Mouse (Mus musculus) hindbrain, embryonic 10.5 days (tissue): ENCODE measurements around the gene Ppp1cb. TPM values are rescaled to one million over a fixed set of nuclear protein-coding genes. Genes with fewer than 3 reads are reported as not detected.

Experiments used
- DNase-seq: peaks from one replicate; pipeline ENCODE4 v3.0.0-alpha.2; 2017; ENCODE audit warnings: low spot score
- H3K27ac ChIP-seq: fragments of 300-500 bp; sonication (generic); 2 replicates; pipeline ENCODE4 v1.5.1; 2016; ENCODE audit warnings: mild to moderate bottlenecking, moderate library complexity
- H3K27me3 ChIP-seq: fragments of 300-500 bp; sonication (generic); 2 replicates; pipeline ENCODE4 v1.6.1; 2016; ENCODE audit warnings: mild to moderate bottlenecking; ENCODE audit not compliant: poor library complexity, insufficient read depth, severe bottlenecking
- H3K36me3 ChIP-seq: fragments of 300-500 bp; sonication (generic); 2 replicates; pipeline ENCODE4 v1.6.1; 2016; ENCODE audit warnings: mild to moderate bottlenecking, moderate library complexity
- H3K4me1 ChIP-seq: fragments of 300-500 bp; sonication (generic); replicated peaks from 2 replicates; pipeline ENCODE4 v1.6.1; 2016; ENCODE audit warnings: mild to moderate bottlenecking
- H3K4me3 ChIP-seq: fragments of 300-500 bp; sonication (generic); 2 replicates; pipeline ENCODE4 v1.5.1; 2016; ENCODE audit warnings: mild to moderate bottlenecking, moderate library complexity
- H3K9me3 ChIP-seq: fragments of 300-500 bp; sonication (generic); 2 replicates; pipeline ENCODE4 v1.6.1; 2016; ENCODE audit warnings: mild to moderate bottlenecking, moderate library complexity
- WGBS: fragments of 180-500 bp; shearing (Covaris S2); methylation state at CpG from one replicate; pipeline ENCODE4 v1.1.7; 2016; 5-methylcytosine and 5-hydroxymethylcytosine counted together
- polyA plus RNA-seq: library from polyadenylated mRNA; unstranded; fragments of >200 nt; fragmentation: Nextera tagmentation; extraction: Ambion mirVana; gene quantifications from 2 replicates; pipeline ENCODE4 v1.2.1, GENCODE M21; 2016

Ppp1cb gene
- polyA plus RNA-seq, 1 experiment from 2014 or later = 148 TPM

DNA sequence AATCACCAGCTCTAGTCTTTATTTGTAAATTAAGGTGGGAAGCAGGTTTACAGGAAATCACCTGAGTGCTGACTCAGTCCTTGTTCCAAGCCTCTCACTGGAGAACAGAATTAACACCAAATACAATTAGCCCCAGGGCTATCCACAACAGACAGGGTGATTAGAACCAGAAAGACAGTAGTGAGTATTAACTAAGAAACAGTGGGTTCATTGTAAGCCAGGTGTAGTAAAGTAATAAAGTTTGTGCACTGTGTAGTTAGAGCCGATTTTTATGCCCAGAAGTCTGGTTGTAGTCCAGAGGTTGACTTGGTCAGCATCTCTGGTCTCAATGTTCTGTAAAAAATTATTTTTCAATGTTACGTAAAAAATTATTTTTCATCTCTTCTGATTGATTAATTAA lies 90.8 kb downstream of the Ppp1cb start:
- 95% methylated on average over 2 of the region's 2 CpGs for WGBS
- Histone ChIP-seq H3K4me3 (no peak overlapping the region), H3K9me3 (no peaks in the 10 kb centered on the region), H3K4me1 (no peaks in the 10 kb centered on the region), H3K27ac (no peak overlapping the region), H3K27me3 (no peaks in the 10 kb centered on the region), H3K36me3 (no peaks in the 10 kb centered on the region)
- DNase-seq = no peak

DNA sequence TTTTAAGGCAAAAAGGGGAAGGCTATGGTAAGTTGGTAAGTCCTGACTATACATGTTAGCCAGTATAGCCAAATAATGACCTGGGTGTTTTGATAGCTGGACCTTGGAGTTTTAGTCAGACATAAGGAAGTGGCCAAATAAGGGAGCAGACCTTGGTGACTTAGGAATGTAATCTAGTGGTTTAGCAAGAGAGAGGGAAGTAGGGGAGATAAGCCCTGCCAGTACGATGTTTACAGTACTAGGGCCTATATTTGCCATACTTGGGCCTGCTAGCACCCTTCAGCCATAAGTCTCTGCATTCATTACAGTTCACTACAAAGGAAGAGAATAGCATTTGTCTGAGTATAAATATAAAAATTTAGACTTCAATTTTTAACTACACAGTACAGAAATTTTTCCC lies 106.1 kb downstream of the Ppp1cb start:
- Histone ChIP-seq H3K9me3 (no peaks in the 10 kb centered on the region), H3K4me1 (no peaks in the 10 kb centered on the region), H3K36me3 (no peaks in the 10 kb centered on the region), H3K27me3 (no peaks in the 10 kb centered on the region), H3K4me3 (no peak overlapping the region), H3K27ac (no peak overlapping the region)
- 85% methylated on average over 1 of the region's 1 CpGs for WGBS
- no peak for DNase-seq

Other genes with a start within 250 kb of the Ppp1cb start
- gene Plb1, start 226.1 kb upstream of the Ppp1cb start, polyA plus RNA-seq = 0.16 TPM in 1 of 2 replicates, not detected in the other
- gene Yes1, start 152.3 kb downstream of the Ppp1cb start, polyA plus RNA-seq = 23.8 and 29.1 TPM in 2 replicates